Mouse (Mus musculus): ENCODE measurements around the gene Atrn. TPM values are rescaled to one million over a fixed set of nuclear protein-coding genes. Genes with fewer than 3 reads are reported as not detected.

The Atrn gene
- polyA plus RNA-seq, 1 experiment from 2014 or later = 10.2 TPM

DNA sequence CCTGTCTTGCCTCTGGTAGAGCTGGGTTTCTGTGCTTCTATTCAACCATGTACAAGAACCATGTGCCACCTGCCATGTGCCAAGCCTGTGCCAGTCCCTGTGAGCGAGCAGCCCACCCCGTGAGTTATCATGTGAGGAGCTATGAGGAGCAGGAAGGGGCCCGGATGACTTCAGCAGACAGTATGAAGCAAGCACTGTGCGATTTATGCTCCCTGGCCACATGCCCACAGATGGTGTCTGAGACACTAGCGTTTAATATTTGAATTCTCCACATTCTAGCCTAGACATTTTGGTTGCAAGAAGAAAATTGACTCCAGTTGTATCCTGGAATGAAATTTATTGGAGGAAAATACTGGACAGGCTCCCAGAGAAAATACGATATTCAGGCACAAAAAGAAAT lies 161.2 kb downstream of the Atrn start:
- H3K27me3 ChIP-seq (ENCODE audit: insufficient read depth, low read length) = peaks cover 22% of the 10 kb centered on the region; the same call in 1 of the 2 replicates
- peak; percentile 53; the same call in 1 of the 2 replicates for ATAC-seq (ENCODE audit: insufficient read depth)
- H3K27ac ChIP-seq (ENCODE audit: low read depth) = no peak overlapping the region
- DNase-seq = peak; percentile 86
- H3K9ac ChIP-seq = no peak overlapping the region
- no peak overlapping the region for H3K4me2 ChIP-seq
- H3K9me3 ChIP-seq (ENCODE audit: low read depth, low read length) = no peaks in the 10 kb centered on the region
- H3K4me3 ChIP-seq (ENCODE audit: low read depth, low read length) = no peak overlapping the region
- no peak for TF ChIP-seq CTCF (IDR thresholded peaks at IDR 0.05; ENCODE audit: low read depth)
- H3K4me1 ChIP-seq (ENCODE audit: insufficient read depth) = 0 out of 2 replicates have a peak, but pooled peaks cover 5% of the 10 kb centered on the region
- H3K36me3 ChIP-seq (ENCODE audit: insufficient read depth) = no peaks in the 10 kb centered on the region
- 39% methylated on average over 6 of the region's 6 CpGs for WGBS

DNA sequence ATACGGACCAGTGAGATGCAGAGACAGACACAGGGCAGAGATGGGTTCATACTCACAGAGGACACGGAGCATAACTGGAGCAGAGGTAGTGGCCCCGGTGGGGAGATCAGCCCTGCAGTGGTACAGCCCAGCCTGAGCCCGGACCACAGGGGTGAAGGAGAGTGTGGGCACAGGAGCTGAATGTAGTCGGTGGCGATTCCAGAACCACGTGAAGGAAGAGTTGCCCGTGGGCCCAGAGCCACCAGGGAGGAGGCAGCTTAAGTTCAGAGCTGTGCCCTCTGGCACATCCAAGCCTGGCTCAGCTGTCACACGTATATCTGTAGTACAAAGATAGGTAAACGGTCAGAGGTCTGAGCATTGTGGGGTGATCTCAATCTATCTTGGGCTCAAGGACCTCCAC lies 166.2 kb downstream of the Atrn start:
- no peaks in the 10 kb centered on the region for H3K27me3 ChIP-seq (ENCODE audit: insufficient read depth, low read length)
- H3K9ac ChIP-seq = no peak overlapping the region
- H3K27ac ChIP-seq (ENCODE audit: low read depth) = no peak overlapping the region
- TF ChIP-seq CTCF (IDR thresholded peaks at IDR 0.05; ENCODE audit: low read depth) = no peak
- no peaks in the 10 kb centered on the region for H3K36me3 ChIP-seq (ENCODE audit: insufficient read depth)
- no peaks in the 10 kb centered on the region for H3K9me3 ChIP-seq (ENCODE audit: low read depth, low read length)
- WGBS = 75% methylated on average over 10 of the region's 10 CpGs
- no peak overlapping the region for H3K4me2 ChIP-seq
- H3K4me1 ChIP-seq (ENCODE audit: insufficient read depth) = no peaks in the 10 kb centered on the region
- no peak for ATAC-seq (ENCODE audit: insufficient read depth)
- DNase-seq = no peak
- H3K4me3 ChIP-seq (ENCODE audit: low read depth, low read length) = no peak overlapping the region

Small RNA genes within 50 kb of the gene (microRNA-seq; reads per million reads assigned to microRNA genes)
- not detected for gene Mir6973b (ENCODE audit: borderline number of aligned reads)

Other genes starting within 250 kb of the Atrn start
- 52.0 and 55.6 TPM in 2 replicates for gene Ddrgk1, start 241.8 kb upstream of the Atrn start, polyA plus RNA-seq (2014; fragmentation: Nextera tagmentation; extraction: Ambion mirVana)
- 108 and 111 TPM in 2 replicates for gene Itpa, start 238.9 kb upstream of the Atrn start, polyA plus RNA-seq (2014; fragmentation: Nextera tagmentation; extraction: Ambion mirVana)
- 0.68 and 0.78 TPM in 2 replicates for gene Slc4a11, start 209.0 kb upstream of the Atrn start, polyA plus RNA-seq (2014; fragmentation: Nextera tagmentation; extraction: Ambion mirVana)
- 27.0 and 28.2 TPM in 2 replicates for gene 4930402H24Rik, start 89 bp upstream of the Atrn start, polyA plus RNA-seq (2014; fragmentation: Nextera tagmentation; extraction: Ambion mirVana)
- 13.5 and 16.3 TPM in 2 replicates for gene Gfra4, start 136.6 kb downstream of the Atrn start, polyA plus RNA-seq (2014; fragmentation: Nextera tagmentation; extraction: Ambion mirVana)
- gene Adam33, start 157.3 kb downstream of the Atrn start, polyA plus RNA-seq (2014; fragmentation: Nextera tagmentation; extraction: Ambion mirVana) = 1.9 and 4.1 TPM in 2 replicates
- 0.23 and 0.34 TPM in 2 replicates for gene Siglec1, start 180.3 kb downstream of the Atrn start, polyA plus RNA-seq (2014; fragmentation: Nextera tagmentation; extraction: Ambion mirVana)
- 8.8 and 10.0 TPM in 2 replicates for gene Hspa12b, start 220.8 kb downstream of the Atrn start, polyA plus RNA-seq (2014; fragmentation: Nextera tagmentation; extraction: Ambion mirVana)
- gene Gm11037, start 227.0 kb downstream of the Atrn start, polyA plus RNA-seq (2014; fragmentation: Nextera tagmentation; extraction: Ambion mirVana) = not detected in 2 replicates